Mouse (Mus musculus) spleen, adult 2 months (tissue): ENCODE measurements at regions not wholly inside any gene's neighbourhood (a gene's known extent, or its start where the extent isn't known, plus 50 kb on each side); places are given as distances from the start of the nearest gene placed in this dataset.
"Not testable (repeated sequence)": the region's sequence is repeated elsewhere in the genome, so short reads cannot be mapped to it uniquely, and the experiment has no call there.

Source experiments
- CTCF ChIP-seq: fragments of 200-500 bp; IDR thresholded peaks from 2 replicates; pipeline ENCODE4 v1.5.1; 2011; ENCODE audit warnings: mild to moderate bottlenecking, inconsistent platforms; ENCODE audit not compliant: insufficient read depth, insufficient read length, insufficient replicate concordance; ENCODE audit errors: extremely low read depth
- POLR2A ChIP-seq: fragments of 200-500 bp; IDR thresholded peaks from 2 replicates; pipeline ENCODE4 v1.6.1; 2011; ENCODE audit warnings: low read depth, low read length, inconsistent platforms

GRCm38 (mm10) chr4:71291111-71291740, 466.5 kb downstream of the Gm11232 start:
- not testable (repeated sequence) for TF ChIP-seq POLR2A, CTCF
